Mouse (Mus musculus): ENCODE measurements around the gene Arl5a.

GRCm38 (mm10) chr2:52386451-52386850, 38.2 kb downstream of the Arl5a start:
- TF ChIP-seq EP300 (IDR thresholded peaks at IDR 0.05; ENCODE audit: low read depth), result no peak
- no peak for TF ChIP-seq CTCF (IDR thresholded peaks at IDR 0.05; ENCODE audit: low read depth)
